Mouse (Mus musculus) liver, adult 2 months (tissue): ENCODE results near the gene Ppp1ca.

ENCODE experiments used
- CTCF ChIP-seq: fragments of 200-500 bp; IDR thresholded peaks from 2 replicates; pipeline ENCODE4 v1.5.1; 2011; ENCODE audit warnings: low read depth, low read length, control low read depth
- POLR2A ChIP-seq: fragments of 200-500 bp; IDR thresholded peaks from 2 replicates; pipeline ENCODE4 v1.6.1; 2011; ENCODE audit warnings: low read length, control low read depth; ENCODE audit not compliant: insufficient read depth; ENCODE audit errors: extremely low read depth

DNA sequence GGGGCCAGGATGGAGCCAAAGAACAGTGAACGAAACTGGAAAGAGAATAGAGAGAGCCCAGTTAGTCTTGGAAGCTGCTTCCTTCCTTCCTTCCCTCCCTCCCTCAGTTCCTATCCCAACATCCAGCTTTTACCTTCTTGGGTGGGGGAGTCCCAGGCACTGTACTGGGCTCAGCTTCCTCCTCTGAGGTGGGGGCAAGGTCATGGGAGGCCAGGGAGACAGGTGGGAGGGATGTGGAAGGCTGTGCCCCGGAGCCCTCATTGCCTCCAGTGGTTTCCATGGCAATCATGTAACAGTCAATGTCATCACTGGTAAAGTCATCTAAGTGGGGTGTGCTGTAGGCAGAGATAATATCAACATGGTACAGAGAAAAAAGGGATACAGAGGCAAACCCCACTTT, 4.2 kb downstream of the Ppp1ca start:
- TF ChIP-seq POLR2A (no peak), CTCF (no peak)
